Mouse (Mus musculus) left cerebral cortex, postnatal 36 days (tissue): ENCODE results near the gene Cd44. TPM values are rescaled to one million over a fixed set of nuclear protein-coding genes. Genes with fewer than 3 reads are reported as not detected.

ENCODE experiments used
- DNase-seq, 2 experiments: peaks; one replicate each; pipeline ENCODE4 v3.0.0; 2021 to 2022; ENCODE audit warnings: low spot score in 2 of 2, mixed read lengths in 1 of 2
- intact Hi-C: fragments of 180-260 bp; cut with DNase I; formaldehyde crosslinking; loops from one replicate; pipeline ENCODE4 v1.15.1; 2025
- total RNA-seq, 2 experiments: library from RNA; stranded (reverse); gene quantifications; 2 replicates each; pipeline ENCODE4 v1.2.3; 2021

Cd44 gene
- total RNA-seq: 1 to 10 TPM; 4.1 to 4.2 TPM

DNA sequence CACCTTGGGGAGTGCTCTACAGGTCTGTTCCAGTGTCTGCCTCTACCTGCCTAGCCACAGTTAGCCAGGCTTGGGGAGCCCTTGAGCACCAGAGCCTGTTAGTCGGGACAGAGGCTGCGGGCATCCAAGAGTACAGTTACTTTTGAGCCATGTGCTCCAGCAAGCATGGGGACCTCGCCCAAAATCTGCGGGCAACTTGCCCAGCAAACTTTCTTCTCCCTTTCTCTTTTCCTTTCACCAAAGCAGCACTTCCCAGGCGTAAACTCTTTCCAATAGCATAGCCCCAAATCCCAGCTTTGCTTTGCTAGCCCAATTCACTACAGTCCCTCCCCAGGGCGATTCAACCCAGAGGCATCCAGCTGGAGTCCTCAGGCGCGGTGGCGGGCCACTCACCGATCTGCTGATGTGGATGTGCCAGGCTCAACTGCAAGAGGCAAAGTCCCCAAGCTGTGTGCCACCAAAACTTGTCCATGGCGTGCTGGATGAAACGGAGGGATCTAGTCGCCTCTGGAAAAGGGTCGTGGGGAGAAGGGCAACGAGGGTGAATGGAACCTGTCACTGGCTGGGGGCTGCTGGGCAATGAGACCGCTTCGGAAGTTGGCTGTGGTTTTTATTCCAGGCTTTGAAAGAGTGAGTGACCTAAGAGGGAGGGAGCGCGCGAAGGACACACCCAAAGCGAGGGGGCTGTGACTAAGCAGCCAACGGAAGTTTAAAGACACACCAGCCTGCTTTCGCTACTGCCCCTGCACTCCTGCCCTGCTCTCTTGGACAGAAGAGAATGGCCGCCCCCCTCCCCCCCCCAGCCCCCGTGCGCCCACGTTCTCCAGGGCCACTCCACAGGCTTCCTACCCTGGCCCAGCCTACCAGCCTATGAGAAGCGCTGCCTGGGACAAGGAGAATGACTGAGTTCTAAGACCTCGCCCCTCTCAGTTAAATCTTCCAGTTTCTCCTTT, at the start of gene Cd44:
TSS of gene Cd44 (minus strand) at position 791 of the 953 bp plus-strand sequence.
- DNase-seq: peak in 1 of 2 experiments; percentile 14

DNA sequence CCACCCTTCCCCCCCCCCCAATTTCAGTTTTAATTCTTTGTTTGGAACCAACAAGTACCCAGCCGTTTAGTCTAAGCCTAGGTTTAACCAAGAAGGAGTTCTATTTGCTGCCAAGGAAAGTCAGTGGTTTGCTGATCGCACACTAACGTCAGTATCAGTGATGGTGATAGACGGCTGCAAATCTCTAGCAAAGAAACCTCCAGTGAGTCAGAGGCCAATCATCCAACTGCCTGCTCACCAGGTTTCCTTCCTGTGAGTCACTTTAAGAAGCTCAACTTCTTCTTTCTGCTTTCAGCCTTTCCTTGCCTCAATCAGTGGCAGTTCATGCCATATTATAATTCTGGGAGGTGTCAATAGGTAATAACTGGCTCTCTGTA, 47.0 kb upstream of the Cd44 start:
- intact Hi-C loops: no loop called here
- no peak for DNase-seq

More for the DNA sequence above, at the start of gene Cd44:
- intact Hi-C loops: no loop called here

DNA sequence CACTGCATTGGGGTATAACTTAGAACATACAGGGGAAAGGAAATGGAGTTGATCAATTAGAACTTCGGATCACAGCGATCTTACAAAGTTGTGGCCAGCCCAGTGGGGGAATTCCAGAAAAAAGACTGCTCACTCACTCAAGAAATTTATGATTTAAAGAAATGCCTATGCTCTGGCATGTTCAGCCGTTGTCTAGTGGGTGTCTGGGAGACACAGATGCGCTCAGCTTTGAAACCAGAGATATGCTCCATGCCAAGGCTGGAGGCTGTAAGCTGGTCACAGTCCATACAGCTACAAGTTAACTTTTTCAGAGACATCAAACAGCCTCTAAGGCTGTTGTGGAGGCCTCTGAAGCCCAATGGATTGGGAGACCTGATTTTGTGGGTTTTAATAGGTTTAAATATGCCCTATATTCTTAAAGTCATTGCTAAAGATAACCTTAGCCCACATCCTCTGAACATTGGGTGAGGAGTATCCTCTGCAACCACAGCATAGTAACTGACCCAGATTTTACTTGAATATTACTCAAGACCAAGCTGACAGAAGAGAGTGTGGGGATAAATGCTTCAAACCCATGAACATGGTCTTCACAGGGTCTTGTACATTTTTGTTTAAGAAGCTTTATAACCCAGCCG, 46.5 kb upstream of the Cd44 start:
- intact Hi-C loops: no loop called here
- no peak for DNase-seq

DNA sequence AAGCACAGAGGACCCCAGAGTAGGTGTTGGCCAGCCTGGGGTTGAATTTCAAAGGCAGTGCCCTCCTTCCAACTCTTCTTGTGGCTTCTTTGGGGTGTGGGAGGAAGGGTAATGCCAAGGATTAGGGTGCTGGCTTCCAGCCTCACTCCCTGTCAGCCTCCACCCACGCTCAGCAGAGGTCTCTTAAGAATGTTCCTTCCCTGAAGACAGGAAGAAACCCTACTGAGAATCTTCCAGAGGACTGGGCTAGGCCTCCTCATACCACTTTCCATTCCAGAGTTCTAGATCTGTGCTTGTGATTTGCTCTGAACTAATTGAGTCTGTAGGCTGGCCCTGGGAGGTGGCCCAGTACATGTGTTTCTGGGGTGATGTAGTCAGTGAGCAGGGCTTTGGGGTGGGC, 43.6 kb upstream of the Cd44 start:
- intact Hi-C loops: no loop called here

DNA sequence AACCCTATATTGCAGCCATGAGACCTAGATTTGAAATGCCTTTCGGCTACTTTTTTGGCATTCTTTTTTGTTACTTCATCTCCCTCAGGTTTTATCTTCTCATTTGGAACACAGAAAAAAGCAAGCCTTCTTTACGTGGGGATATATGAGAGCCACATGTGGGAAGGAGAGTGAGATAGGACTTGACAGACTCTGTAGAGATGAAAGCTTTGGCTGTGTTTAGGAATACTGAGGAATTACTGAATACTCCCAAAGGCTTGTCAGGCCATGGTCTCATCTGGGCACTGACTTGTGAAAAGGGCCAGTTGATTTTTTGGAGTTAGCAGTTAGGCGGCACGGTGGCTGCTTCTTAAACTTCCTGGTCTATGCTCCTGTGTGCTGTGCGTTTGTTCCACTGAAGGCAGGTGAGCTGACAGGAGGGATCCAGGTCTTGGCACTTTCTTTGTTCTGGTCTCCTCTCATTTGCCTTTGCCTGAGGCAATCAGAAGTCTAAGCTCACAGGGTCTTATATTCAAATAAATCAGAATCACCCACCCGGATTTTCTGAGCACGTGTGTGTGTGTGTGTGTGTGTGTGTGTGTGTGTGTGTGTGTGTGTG, 43.0 kb upstream of the Cd44 start:
- intact Hi-C loops: no loop called here
- DNase-seq: no peak

More for the DNA sequence above, 43.6 kb upstream of the Cd44 start:
- DNase-seq: no peak

DNA sequence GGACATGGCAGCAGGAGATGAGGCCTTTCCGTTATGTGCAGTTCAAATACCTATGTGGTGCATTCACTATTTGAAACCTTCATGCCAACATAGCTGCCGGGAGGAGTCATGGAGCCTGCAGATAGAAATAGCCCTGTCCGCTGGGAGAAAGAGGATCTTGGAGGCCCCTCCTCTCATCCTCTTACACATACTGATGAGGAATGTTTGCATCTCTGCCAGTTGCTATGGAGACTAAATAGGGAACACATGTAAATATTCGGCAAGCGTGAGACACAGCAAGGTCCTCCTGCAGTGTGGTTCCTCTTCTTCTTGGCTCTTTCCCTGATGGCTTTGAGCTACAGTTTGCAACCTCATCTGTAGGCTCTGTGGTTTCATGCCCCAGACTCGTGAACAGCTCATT, 42.5 kb upstream of the Cd44 start:
- intact Hi-C loops: no loop called here
- DNase-seq: peak in 1 of 2 experiments; percentile 31

DNA sequence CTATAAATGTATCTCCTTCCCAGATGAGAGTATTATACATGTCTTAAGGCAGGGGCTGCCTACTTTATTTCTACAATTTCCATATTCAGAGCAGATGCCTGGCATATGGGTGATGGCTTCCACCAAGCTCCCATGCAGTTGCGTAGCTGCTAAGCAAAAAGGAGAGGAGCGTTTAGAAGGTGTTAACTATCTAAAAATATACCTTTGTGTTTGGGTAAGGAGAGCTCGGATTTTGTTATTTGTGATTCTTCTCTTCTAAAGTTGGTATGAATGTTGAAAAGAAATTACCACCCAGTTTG, 41.3 kb upstream of the Cd44 start:
- intact Hi-C loops: no loop called here
- peak in 1 of 2 experiments; percentile 23 for DNase-seq

DNA sequence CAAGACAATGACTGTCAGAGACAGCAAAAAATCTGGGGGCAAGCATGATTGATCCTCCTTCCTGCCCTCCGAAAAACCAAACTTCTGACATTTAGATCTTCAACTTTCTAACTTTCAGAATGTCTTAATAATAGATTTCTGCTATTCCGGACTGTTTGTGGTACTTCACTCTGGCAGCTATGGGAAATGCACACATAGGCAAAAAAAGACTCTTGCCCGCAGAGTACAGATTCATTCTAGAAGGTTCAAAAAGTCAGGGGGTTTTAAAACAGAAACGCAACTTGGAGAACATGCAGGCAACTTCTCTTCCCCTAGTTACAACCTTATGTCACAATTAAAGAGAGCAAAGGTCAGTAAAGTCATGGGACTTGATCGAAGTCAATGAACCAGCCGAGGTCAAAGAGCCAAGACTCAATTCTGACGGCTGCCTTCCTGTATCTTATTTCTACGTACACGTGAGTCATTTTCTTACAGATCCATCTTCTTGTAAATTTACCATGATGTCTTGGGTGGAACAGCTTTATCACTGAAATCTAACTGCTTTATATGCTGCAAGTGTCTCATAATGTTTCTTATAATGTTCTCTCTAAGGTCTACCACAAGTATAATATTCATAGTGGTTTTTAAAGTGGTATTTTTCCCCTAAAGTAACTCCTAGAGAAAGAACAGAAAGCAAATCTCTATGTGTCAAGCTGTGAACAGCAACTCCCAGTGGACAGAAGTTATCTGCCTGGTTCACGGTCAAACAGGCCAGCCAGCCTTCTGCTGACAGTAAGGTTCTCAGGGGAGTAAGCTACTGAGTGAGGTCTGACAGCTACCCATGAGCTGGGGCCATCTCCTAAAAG, 40.7 kb upstream of the Cd44 start:
- intact Hi-C loops: no loop called here

DNA sequence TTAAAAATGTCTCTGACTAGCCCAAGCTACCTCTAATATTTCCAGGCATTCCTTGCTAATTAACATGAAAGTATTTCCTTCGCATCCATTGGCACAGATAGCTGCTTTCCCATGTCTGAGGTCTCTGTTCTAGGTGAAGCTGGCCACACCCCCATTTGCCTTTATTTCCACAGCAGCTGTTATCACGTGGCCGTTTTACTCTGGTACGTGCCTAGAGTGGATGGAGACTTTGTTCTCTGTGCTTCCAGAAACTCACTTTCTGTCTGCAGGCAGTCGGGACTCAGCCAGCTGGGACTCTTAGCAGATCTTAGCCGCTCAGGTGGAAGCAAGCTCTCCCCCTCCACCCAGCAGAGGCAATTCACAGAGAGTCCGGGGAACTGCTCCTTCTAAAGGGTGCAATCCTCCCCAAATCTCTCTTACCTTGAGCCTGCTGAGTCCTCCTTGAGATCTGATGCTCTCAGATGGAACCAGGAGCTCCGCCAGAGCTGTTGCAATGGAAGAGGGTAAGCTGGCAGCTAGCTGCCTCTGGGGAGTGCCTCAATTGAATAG, 39.4 kb upstream of the Cd44 start:
- intact Hi-C loops: no loop called here

More for the DNA sequence above, 40.7 kb upstream of the Cd44 start:
- DNase-seq: no peak

DNA sequence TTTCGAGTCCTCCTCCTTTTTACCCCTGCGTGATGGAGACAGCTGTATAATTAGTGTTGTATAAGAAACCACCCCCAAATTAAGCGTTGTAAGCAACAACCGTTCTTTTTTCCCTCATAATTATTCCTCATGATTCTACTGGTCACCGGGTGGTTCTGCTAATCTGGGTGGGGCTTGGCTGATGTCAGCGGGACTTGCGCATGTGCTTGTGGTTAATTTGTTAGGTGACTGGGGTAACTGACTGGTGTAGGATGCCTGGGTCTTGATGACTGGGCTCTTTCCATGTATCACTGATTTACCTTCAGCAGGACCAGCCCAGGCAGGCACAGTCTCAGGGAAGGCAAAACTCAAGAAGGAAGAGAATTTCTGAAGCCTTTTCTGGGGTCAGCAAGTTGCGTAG, 38.7 kb upstream of the Cd44 start:
- intact Hi-C loops: no loop called here
- DNase-seq: no peak

More for the DNA sequence above, 39.4 kb upstream of the Cd44 start:
- no peak for DNase-seq

DNA sequence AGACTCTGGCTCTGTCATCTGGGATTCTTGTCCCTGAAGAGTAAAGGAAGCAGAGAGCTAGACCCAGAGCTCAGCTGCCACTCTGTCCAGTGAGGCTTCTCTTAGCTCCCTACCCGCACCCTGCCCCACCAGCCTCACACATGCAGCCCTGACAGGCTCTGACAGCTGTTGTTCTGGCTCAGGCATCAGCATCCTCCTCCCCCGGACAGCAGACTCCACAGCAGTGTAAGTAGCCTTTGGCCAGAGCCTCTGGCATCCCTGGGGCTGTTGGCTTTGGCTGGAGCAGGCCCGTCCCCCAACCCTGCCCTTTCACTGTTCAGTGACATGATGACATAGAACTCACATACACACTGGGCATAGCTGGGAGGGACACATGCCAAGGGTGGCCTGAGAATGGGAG, 35.4 kb upstream of the Cd44 start:
- intact Hi-C loops: no loop called here
- no peak for DNase-seq

DNA sequence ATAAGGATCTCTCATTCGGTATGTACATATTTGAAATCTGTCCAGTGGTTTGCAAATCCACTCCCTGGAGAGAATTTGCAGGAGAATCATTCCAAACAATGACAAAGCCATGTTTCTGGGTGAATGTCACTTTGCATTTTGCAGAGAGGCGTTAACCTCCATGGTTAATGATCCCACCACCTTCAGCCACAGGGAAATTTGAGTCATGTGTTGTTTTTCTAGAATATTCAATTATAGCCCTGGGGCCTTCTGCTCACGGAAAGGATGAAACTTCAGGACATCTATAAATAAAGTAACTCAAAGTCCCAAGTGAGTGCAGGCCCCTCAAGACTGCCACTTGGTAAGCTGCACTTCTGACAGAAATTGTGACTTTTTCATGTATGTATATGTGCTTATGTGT, 33.4 kb upstream of the Cd44 start:
- intact Hi-C loops: no loop called here
- no peak for DNase-seq

DNA sequence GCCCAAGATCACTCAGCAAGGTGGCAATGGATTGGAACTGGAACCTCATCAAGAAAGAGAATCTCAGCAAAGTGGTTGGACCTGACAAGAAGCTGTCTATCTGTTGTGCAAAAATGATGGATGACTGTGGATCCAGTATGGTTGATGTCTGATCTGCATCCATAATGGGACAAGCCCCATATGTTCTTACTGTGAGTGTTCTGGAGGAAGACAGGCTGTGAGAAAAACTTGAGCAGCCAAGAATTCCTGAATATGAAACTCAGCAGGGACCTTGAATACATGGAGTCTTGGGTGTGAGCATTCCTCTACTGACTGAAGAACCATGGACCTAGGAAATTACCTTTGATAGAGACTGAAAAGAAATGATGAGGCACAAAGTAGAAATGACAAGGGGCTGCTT, 32.3 kb upstream of the Cd44 start:
- no peak for DNase-seq
- intact Hi-C loops: no loop called here

DNA sequence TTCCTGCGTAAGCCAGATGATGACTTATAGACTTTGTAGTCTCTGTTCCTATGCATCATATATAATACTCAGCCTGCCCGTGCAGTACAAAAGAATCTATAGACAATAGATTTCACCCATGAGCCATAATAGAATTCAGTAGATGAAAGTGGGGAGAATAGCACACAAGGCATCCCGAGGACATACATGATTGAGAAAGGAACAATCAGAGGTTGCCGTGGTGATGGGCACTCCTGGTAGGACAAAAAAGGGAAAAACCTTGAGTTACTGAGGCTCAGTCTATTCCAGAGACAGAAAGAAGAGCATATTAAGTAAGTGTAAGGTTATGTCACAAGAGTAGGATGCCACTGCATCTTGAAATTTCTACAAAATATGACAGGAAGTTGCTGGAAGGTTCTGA, 31.7 kb upstream of the Cd44 start:
- intact Hi-C loops: no loop called here
- no peak for DNase-seq

DNA sequence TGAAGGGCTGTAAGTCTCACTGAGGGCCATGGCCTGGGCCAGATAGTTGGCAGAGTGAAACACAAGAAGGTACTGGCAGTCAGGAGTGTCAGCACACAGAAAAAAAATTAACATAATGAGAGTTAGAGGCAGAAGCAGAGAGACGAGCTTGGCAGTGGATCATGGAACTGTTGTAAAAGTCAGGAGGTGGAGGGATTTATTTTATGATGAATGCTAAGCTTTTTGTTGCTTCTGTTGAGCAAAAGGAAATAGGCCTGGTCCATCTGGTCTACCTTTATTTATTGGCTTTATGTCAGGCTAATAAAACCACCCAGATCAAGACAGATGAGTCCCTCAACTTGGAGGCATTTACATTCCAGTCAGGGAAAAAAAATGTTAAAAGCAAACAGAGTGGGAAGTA, 31.2 kb upstream of the Cd44 start:
- intact Hi-C loops: no loop called here
- DNase-seq: no peak

DNA sequence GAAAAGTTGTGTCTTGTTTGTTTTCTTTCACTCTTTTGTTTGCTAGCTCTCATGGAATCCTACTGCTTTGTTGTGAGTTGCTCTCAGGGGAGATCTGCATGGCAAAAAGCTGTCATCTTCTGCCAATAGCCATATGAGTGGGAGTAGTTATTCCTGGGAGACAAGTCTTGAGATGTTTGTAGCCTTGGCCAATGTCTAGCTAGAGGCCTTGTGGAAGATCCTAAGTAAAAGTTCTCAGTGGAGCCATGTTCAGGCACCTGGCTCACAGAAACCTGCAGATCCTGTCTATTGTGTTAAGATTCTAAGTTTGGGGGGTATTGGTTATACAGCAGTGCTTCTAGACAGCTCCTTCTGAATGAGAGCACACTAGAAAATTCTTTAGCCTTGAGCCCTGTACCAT, 26.7 kb upstream of the Cd44 start:
- no peak for DNase-seq
- intact Hi-C loops: no loop called here

DNA sequence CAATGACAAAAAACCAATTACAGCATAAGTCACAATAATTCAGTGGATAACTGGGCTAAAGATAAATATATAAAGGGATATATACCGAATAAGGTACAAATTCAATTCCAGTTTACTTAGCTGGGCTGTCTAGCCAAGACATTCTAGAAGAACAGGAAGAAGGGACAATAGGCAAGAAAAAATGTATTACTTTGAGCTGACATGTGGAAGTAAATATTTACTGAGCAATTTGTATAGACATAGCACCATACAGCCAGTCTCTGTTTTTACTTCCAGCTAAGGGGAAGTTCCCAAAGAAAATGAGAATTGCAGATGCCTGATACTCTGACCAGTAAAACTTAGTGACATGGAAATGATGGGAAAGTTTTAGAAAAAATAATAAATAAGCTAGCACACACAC, 23.0 kb upstream of the Cd44 start:
- intact Hi-C loops: no loop called here
- DNase-seq: no peak

DNA sequence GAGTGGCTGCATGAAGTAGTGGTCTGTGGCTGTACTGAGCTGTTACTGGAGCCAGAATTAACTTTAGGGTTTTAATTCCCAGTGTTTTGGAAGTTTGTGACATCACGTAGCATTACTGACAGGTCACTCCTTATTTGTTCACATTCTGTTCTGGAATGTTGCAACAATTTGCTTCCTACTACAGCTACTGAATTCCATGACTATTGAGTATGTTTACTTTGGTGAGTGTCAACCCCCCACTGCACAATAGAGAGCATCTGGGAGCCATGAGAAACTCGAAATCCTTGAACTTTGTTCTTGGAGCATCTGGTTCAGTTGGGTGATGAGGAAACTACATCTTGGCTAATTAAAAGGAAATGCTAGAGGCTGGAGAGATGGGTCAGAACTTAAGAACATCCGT, 22.2 kb upstream of the Cd44 start:
- no peak for DNase-seq
- intact Hi-C loops: no loop called here

DNA sequence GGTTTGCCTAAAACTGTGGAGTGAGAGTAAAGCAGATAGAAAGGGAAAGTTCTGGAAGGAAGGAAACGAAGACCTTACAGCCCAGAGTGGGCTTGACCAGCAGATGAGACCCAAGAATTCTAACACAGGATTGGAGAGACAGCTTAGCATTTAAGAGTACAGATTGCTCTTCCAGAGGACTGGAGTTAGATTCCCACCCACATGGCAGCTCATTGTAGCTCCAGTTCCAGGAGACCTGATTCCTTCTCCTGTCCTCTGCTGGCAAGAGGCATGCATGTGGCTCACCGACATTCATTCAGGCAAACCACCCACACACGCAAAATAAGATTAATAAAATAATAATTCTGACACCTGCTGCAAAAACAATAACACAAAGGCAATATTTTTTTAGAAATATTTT, 20.6 kb upstream of the Cd44 start:
- no peak for DNase-seq
- intact Hi-C loops: no loop called here

DNA sequence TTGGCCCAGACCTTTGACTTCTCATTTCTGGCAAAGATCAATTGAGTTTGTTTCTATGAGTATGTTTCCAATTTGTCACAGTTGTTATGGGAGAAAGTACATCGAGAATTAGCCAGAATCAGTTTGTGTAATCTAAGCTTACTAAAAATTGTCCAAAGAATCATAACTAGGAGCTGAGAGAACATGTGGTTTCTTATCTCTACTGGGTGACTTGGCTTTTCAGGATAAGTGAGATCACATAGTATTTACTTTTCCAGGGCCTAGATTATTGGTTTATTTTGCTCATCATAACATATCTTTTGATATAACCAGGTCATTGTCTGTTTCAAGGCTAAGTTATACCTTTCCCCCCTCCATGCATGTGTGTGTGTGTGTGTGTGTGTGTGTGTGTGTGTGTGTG, 16.8 kb upstream of the Cd44 start:
- DNase-seq: no peak
- intact Hi-C loops: no loop called here
